ENCODE assay signal across 9 mouse cellular contexts in genomic region chr13:5714793-5715192, GRCm38 (mm10).
A peak's percentile ranks its signal among the peaks of the same experiment; 100 is the strongest.
DNase-seq lines count a peak whose midpoint lies in the region; ATAC-seq and TF ChIP-seq lines count a peak whose summit lies in the region.
"Had no signal": no experiment of that assay in that cellular context is flagged by ENCODE, and none has a peak within 500 bp of the region (broad histone marks: within the 10 kb centered on the region; RNA-seq: fewer than 3 reads in every experiment).

No protein-coding gene starts in this region.

- no peak for TF ChIP-seq EP300 in heart, postnatal 0 days (IDR thresholded peaks at IDR 0.05; ENCODE audit: low read depth)

- no peaks in the 10 kb centered on the region for H3K9me3 ChIP-seq in intestine, embryonic 14.5 days (ENCODE audit: control insufficient read depth, low read length)
- H3K9me3 ChIP-seq in intestine, embryonic 16.5 days (ENCODE audit: control insufficient read depth, low read length): no peaks in the 10 kb centered on the region
- H3K9me3 ChIP-seq in G1E (replicated peaks): no peaks in the 10 kb centered on the region
- no peaks in the 10 kb centered on the region for H3K9me3 ChIP-seq in heart, postnatal 0 days (replicated peaks; ENCODE audit: control insufficient read depth, low read length)
- no peaks in the 10 kb centered on the region for H3K9me3 ChIP-seq in hindbrain, embryonic 14.5 days (ENCODE audit: control insufficient read depth, low read length)
- H3K9me3 ChIP-seq: hindbrain, embryonic 15.5 days; midbrain, embryonic 15.5 days had no signal

- H3K27me3 ChIP-seq in intestine, embryonic 14.5 days (replicated peaks; ENCODE audit: control insufficient read depth, insufficient read depth, low read length): no peaks in the 10 kb centered on the region
- no peaks in the 10 kb centered on the region for H3K27me3 ChIP-seq in intestine, embryonic 16.5 days (replicated peaks; ENCODE audit: control insufficient read depth, insufficient read depth, low read length)
- no peaks in the 10 kb centered on the region for H3K27me3 ChIP-seq in G1E (ENCODE audit: insufficient read depth, low read length)
- H3K27me3 ChIP-seq in heart, postnatal 0 days (ENCODE audit: control insufficient read depth, insufficient read depth, low read length): no peaks in the 10 kb centered on the region
- H3K27me3 ChIP-seq in hindbrain, embryonic 14.5 days (ENCODE audit: control insufficient read depth, insufficient read depth, low read length): no peaks in the 10 kb centered on the region
- H3K27me3 ChIP-seq: hindbrain, embryonic 15.5 days; midbrain, embryonic 15.5 days had no signal

- no peak overlapping the region for H3K27ac ChIP-seq in intestine, embryonic 14.5 days (ENCODE audit: low read depth)
- H3K27ac ChIP-seq in intestine, embryonic 16.5 days (ENCODE audit: low read length): no peak overlapping the region
- H3K27ac ChIP-seq in heart, postnatal 0 days (ENCODE audit: low read depth): peak overlapping the region; percentile 73
- no peak overlapping the region for H3K27ac ChIP-seq in hindbrain, embryonic 14.5 days
- H3K27ac ChIP-seq: hindbrain, embryonic 15.5 days; midbrain, embryonic 15.5 days had no signal

- no peak overlapping the region for H3K9ac ChIP-seq in intestine, embryonic 14.5 days (ENCODE audit: low read length)
- H3K9ac ChIP-seq in intestine, embryonic 16.5 days (ENCODE audit: low read depth, low read length): no peak overlapping the region
- H3K9ac ChIP-seq in heart, postnatal 0 days (replicated peaks; ENCODE audit: low read depth, low read length): no peak overlapping the region
- H3K9ac ChIP-seq in hindbrain, embryonic 14.5 days: no peak overlapping the region
- H3K9ac ChIP-seq: hindbrain, embryonic 15.5 days; midbrain, embryonic 15.5 days had no signal

- no peak for TF ChIP-seq CTCF in G1E (IDR thresholded peaks at IDR 0.05; ENCODE audit: low read depth, low read length)
- TF ChIP-seq CTCF in heart, postnatal 0 days (IDR thresholded peaks at IDR 0.05; ENCODE audit: low read depth): no peak

- H3K4me2 ChIP-seq in intestine, embryonic 14.5 days (ENCODE audit: low read length): peak overlapping the region; percentile 48
- H3K4me2 ChIP-seq in intestine, embryonic 16.5 days (ENCODE audit: low read depth, low read length): no peak overlapping the region
- peak overlapping the region; percentile 51 for H3K4me2 ChIP-seq in heart, postnatal 0 days (ENCODE audit: low read depth, low read length)
- H3K4me2 ChIP-seq in hindbrain, embryonic 14.5 days (replicated peaks): no peak overlapping the region
- H3K4me2 ChIP-seq: hindbrain, embryonic 15.5 days; midbrain, embryonic 15.5 days had no signal

- H3K36me3 ChIP-seq in intestine, embryonic 14.5 days (ENCODE audit: control insufficient read depth, insufficient read depth, low read length): no peaks in the 10 kb centered on the region
- H3K36me3 ChIP-seq in intestine, embryonic 16.5 days (ENCODE audit: control insufficient read depth, insufficient read depth, low read length): no peaks in the 10 kb centered on the region
- H3K36me3 ChIP-seq in G1E (replicated peaks): no peaks in the 10 kb centered on the region
- no peaks in the 10 kb centered on the region for H3K36me3 ChIP-seq in heart, postnatal 0 days (replicated peaks; ENCODE audit: control insufficient read depth, insufficient read depth, low read length)
- no peaks in the 10 kb centered on the region for H3K36me3 ChIP-seq in hindbrain, embryonic 14.5 days (replicated peaks; ENCODE audit: control insufficient read depth, insufficient read depth)
- H3K36me3 ChIP-seq: hindbrain, embryonic 15.5 days; midbrain, embryonic 15.5 days had no signal

- peaks cover 7% of the 10 kb centered on the region; the same call in 1 of the 2 replicates for H3K4me1 ChIP-seq in intestine, embryonic 14.5 days (replicated peaks; ENCODE audit: control insufficient read depth, insufficient read depth, low read length)
- peaks cover 6% of the 10 kb centered on the region; the same call in 1 of the 2 replicates for H3K4me1 ChIP-seq in intestine, embryonic 16.5 days (ENCODE audit: control insufficient read depth, insufficient read depth, low read length)
- peaks cover 35% of the 10 kb centered on the region for H3K4me1 ChIP-seq in G1E (ENCODE audit: insufficient read depth, low read depth, low read length)
- no peaks in the 10 kb centered on the region for H3K4me1 ChIP-seq in heart, postnatal 0 days (ENCODE audit: control insufficient read depth, insufficient read depth)
- H3K4me1 ChIP-seq in hindbrain, embryonic 14.5 days (replicated peaks; ENCODE audit: control insufficient read depth, insufficient read depth, low read length): no peaks in the 10 kb centered on the region
- H3K4me1 ChIP-seq: hindbrain, embryonic 15.5 days; midbrain, embryonic 15.5 days had no signal

- no peak for DNase-seq in intestine, embryonic 14.5 days (ENCODE audit: low spot score)
- no peak for DNase-seq in G1E (ENCODE audit: low spot score)
- no peak for DNase-seq in heart, postnatal 0 days (ENCODE audit: low spot score)
- no peak for DNase-seq in frontal cortex, postnatal 36 days (ENCODE audit: low spot score in 2 of 2)
- DNase-seq in hindbrain, embryonic 14.5 days (ENCODE audit: low spot score): no peak

- no peak for ATAC-seq in intestine, embryonic 14.5 days (replicated peaks; ENCODE audit: low FRiP score, low TSS enrichment, low read depth)
- no peak for ATAC-seq in intestine, embryonic 16.5 days
- peak; percentile 65; the same call in 1 of the 2 replicates for ATAC-seq in G1E (ENCODE audit: extremely low read depth, insufficient number of reproducible peaks, low FRiP score, poor library complexity, severe bottlenecking)
- 0 out of 2 replicates have a peak, but pooled peaks have one; percentile 24 for ATAC-seq in heart, postnatal 0 days (ENCODE audit: insufficient read depth, low read depth)
- peak; percentile 45; the same call in 1 of the 2 replicates for ATAC-seq in megakaryocyte-erythroid progenitor cell, adult 5-6 weeks (replicated peaks; ENCODE audit: low FRiP score, low TSS enrichment, poor library complexity, severe bottlenecking)
- no peak for ATAC-seq in hindbrain, embryonic 14.5 days (ENCODE audit: low FRiP score)
- ATAC-seq: midbrain, embryonic 15.5 days had no signal

- H3K4me3 ChIP-seq in intestine, embryonic 14.5 days (ENCODE audit: low read depth, low read length): no peak overlapping the region
- H3K4me3 ChIP-seq in intestine, embryonic 16.5 days (ENCODE audit: low read length): no peak overlapping the region
- H3K4me3 ChIP-seq in G1E (ENCODE audit: low read depth, low read length): no peak overlapping the region; the same call in 1 of the 2 replicates
- H3K4me3 ChIP-seq in heart, postnatal 0 days (ENCODE audit: low read depth, low read length): 0 out of 2 replicates have a peak overlapping the region, but pooled peaks have one; percentile 31
- H3K4me3 ChIP-seq in hindbrain, embryonic 14.5 days (replicated peaks; ENCODE audit: low read length): no peak overlapping the region
- H3K4me3 ChIP-seq: hindbrain, embryonic 15.5 days; midbrain, embryonic 15.5 days had no signal

Comparison
In these comparisons a context has a peak if more than half of its experiments do, and no peak if none do; other contexts are left out.
1. H3K4me2 ChIP-seq: peak in intestine, embryonic 14.5 days (single experiment) and heart, postnatal 0 days (single experiment); none in intestine, embryonic 16.5 days (single experiment) and hindbrain, embryonic 14.5 days (single experiment).
2. ATAC-seq: peak in G1E (single experiment), heart, postnatal 0 days (single experiment) and megakaryocyte-erythroid progenitor cell, adult 5-6 weeks (single experiment); none in intestine, embryonic 14.5 days (single experiment), intestine, embryonic 16.5 days (single experiment) and hindbrain, embryonic 14.5 days (single experiment).